In genomic region chr10:93540431-93541210, GRCm38 (mm10) we compare ENCODE assay signal across 8 mouse cellular contexts. TPM values are rescaled to one million over a fixed set of nuclear protein-coding genes. Genes with fewer than 3 reads are reported as not detected.
A peak's percentile ranks its signal among the peaks of the same experiment; 100 is the strongest.
DNase-seq lines count a peak whose midpoint lies in the region; ATAC-seq and TF ChIP-seq lines count a peak whose summit lies in the region.

Ccdc38 (plus strand) TSS chr10:93540632.

- no peaks in the 10 kb centered on the region for H3K36me3 ChIP-seq in embryonic facial prominence, embryonic 11.5 days (replicated peaks; ENCODE audit: control insufficient read depth, insufficient read depth, low read depth, low read length)
- no peaks in the 10 kb centered on the region for H3K36me3 ChIP-seq in midbrain, embryonic 11.5 days (ENCODE audit: control insufficient read depth, insufficient read depth, low read length)

- 0 out of 2 replicates have a peak, but pooled peaks cover 2% of the 10 kb centered on the region for H3K4me1 ChIP-seq in lung, adult 2 months (ENCODE audit: control insufficient read depth, insufficient read depth, low read length)
- no peaks in the 10 kb centered on the region for H3K4me1 ChIP-seq in embryonic facial prominence, embryonic 11.5 days (ENCODE audit: control insufficient read depth, insufficient read depth, low read length)
- peaks cover 4% of the 10 kb centered on the region; the same call in 1 of the 2 replicates for H3K4me1 ChIP-seq in midbrain, embryonic 11.5 days (ENCODE audit: control insufficient read depth, insufficient read depth, low read length)

- peak within 1 kb of the TSS; percentile 45 for H3K9ac ChIP-seq in embryonic facial prominence, embryonic 11.5 days (replicated peaks; ENCODE audit: low read length)
- peak within 1 kb of the TSS; percentile 54 for H3K9ac ChIP-seq in midbrain, embryonic 11.5 days (ENCODE audit: low read length)

- TF ChIP-seq POLR2A in lung, adult 2 months (IDR thresholded peaks at IDR 0.05; ENCODE audit: borderline replicate concordance, extremely low read depth, low read depth, low read length): no peak

- DNase-seq in lung, adult 2 months: peak; percentile 33
- DNase-seq in lung, postnatal 10 days: no peak
- no peak for DNase-seq in embryonic facial prominence, embryonic 11.5 days (ENCODE audit: low spot score)
- peak; percentile 70 for DNase-seq in induced T-regulatory cell, adult 2 months (ENCODE audit: low read depth)
- DNase-seq in midbrain, embryonic 11.5 days (ENCODE audit: low spot score, missing footprints): no peak
- DNase-seq in thymus, postnatal 4 days: peak; percentile 47
- DNase-seq in urinary bladder, adult 2 months (ENCODE audit: low spot score): no peak
- no peak for DNase-seq in layer of hippocampus, adult 9-11 months

- ATAC-seq in embryonic facial prominence, embryonic 11.5 days (replicated peaks; ENCODE audit: insufficient number of reproducible peaks, low FRiP score, low TSS enrichment, low read depth): peak; percentile 26; the same call in 1 of the 2 replicates
- peak; percentile 43; the same call in 1 of the 2 replicates for ATAC-seq in midbrain, embryonic 11.5 days (ENCODE audit: low FRiP score)

- H3K9me3 ChIP-seq in embryonic facial prominence, embryonic 11.5 days (replicated peaks; ENCODE audit: control insufficient read depth, low read length): no peaks in the 10 kb centered on the region
- H3K9me3 ChIP-seq in midbrain, embryonic 11.5 days (ENCODE audit: control insufficient read depth, low read length): no peaks in the 10 kb centered on the region

- H3K27ac ChIP-seq in embryonic facial prominence, embryonic 11.5 days (replicated peaks; ENCODE audit: low read depth, low read length): no peak within 1 kb of the TSS
- no peak within 1 kb of the TSS for H3K27ac ChIP-seq in midbrain, embryonic 11.5 days (ENCODE audit: low read depth, low read length)

- H3K27me3 ChIP-seq in embryonic facial prominence, embryonic 11.5 days (ENCODE audit: control insufficient read depth, insufficient read depth, low read length): no peaks in the 10 kb centered on the region
- no peaks in the 10 kb centered on the region; the same call in 1 of the 2 replicates for H3K27me3 ChIP-seq in midbrain, embryonic 11.5 days (ENCODE audit: control insufficient read depth, insufficient read depth, low read length)

- TF ChIP-seq CTCF in lung, adult 2 months (IDR thresholded peaks at IDR 0.05; ENCODE audit: insufficient read depth, low read length): no peak

- H3K4me3 ChIP-seq in lung, adult 2 months (replicated peaks; ENCODE audit: extremely low read depth, low read depth, low read length): peak within 1 kb of the TSS; percentile 54
- peak within 1 kb of the TSS; percentile 32 for H3K4me3 ChIP-seq in embryonic facial prominence, embryonic 11.5 days (ENCODE audit: low read depth, low read length)
- peak within 1 kb of the TSS; percentile 31 for H3K4me3 ChIP-seq in midbrain, embryonic 11.5 days (ENCODE audit: low read depth, low read length)

- WGBS in lung, adult 2 months: 47% methylated on average over 17 of the region's 17 CpGs
- WGBS in embryonic facial prominence, embryonic 11.5 days: 69% methylated on average over 17 of the region's 17 CpGs
- WGBS in midbrain, embryonic 11.5 days: 75% methylated on average over 17 of the region's 17 CpGs

- peak within 1 kb of the TSS; percentile 81 for H3K4me2 ChIP-seq in embryonic facial prominence, embryonic 11.5 days (ENCODE audit: low read depth, low read length)
- peak within 1 kb of the TSS; percentile 59 for H3K4me2 ChIP-seq in midbrain, embryonic 11.5 days

RNA-seq across cellular contexts. Expression of gene Ccdc38, which starts in this region (rescaled TPM):
- 0.04 and 0.05 TPM in 2 replicates for polyA plus RNA-seq in lung, adult 2 months (2012; rRNA removed)
- 0.43 and 0.46 TPM in 2 replicates for polyA plus RNA-seq in embryonic facial prominence, embryonic 11.5 days (2014; fragmentation: Nextera tagmentation; extraction: Ambion mirVana)
- 0.44 and 0.47 TPM in 2 replicates for polyA plus RNA-seq in midbrain, embryonic 11.5 days (2014; fragmentation: Nextera tagmentation; extraction: Ambion mirVana)
- polyA plus RNA-seq in urinary bladder, adult 2 months (2012; rRNA removed): 0.01 TPM in 1 of 2 replicates, not detected in the other

Comparison
In these comparisons a context has a peak if more than half of its experiments do, and no peak if none do; other contexts are left out.
1. Peak in DNase-seq and H3K4me3 ChIP-seq in lung, adult 2 months; RNA of the gene not detected or under 1 TPM.
2. Peak in ATAC-seq, H3K4me3 ChIP-seq, H3K9ac ChIP-seq and H3K4me2 ChIP-seq in embryonic facial prominence, embryonic 11.5 days; RNA of the gene not detected or under 1 TPM.
3. Peak in ATAC-seq, H3K4me3 ChIP-seq, H3K9ac ChIP-seq and H3K4me2 ChIP-seq in midbrain, embryonic 11.5 days; RNA of the gene not detected or under 1 TPM.
4. DNase-seq: peak in induced T-regulatory cell, adult 2 months (single experiment) and thymus, postnatal 4 days (single experiment); none in lung, postnatal 10 days (single experiment), embryonic facial prominence, embryonic 11.5 days (single experiment), midbrain, embryonic 11.5 days (single experiment), urinary bladder, adult 2 months (single experiment) and layer of hippocampus, adult 9-11 months (single experiment).
5. Peak in every context shown above with its lines, with median percentiles within 50 percentile points of each other: H3K4me3 ChIP-seq.